ENCODE assay signal across 25 mouse cellular contexts in genomic region chr4:101472767-101473166, GRCm38 (mm10). TPM values are rescaled to one million over a fixed set of nuclear protein-coding genes. Genes with fewer than 3 reads are reported as not detected.
A peak's percentile ranks its signal among the peaks of the same experiment; 100 is the strongest.
DNase-seq lines count a peak whose midpoint lies in the region; ATAC-seq lines count a peak whose summit lies in the region.
"Had no signal": no experiment of that assay in that cellular context is flagged by ENCODE, and none has a peak within 500 bp of the region (broad histone marks: within the 10 kb centered on the region; RNA-seq: fewer than 3 reads in every experiment).

No protein-coding gene starts in this region.

- no peak overlapping the region for H3K4me2 ChIP-seq in heart, embryonic 12.5 days
- H3K4me2 ChIP-seq: embryonic facial prominence, embryonic 12.5 days; forebrain, embryonic 12.5 days; heart, embryonic 15.5 days; hindbrain, embryonic 14.5 days; intestine, embryonic 15.5 days had no signal

- H3K27me3 ChIP-seq in heart, embryonic 12.5 days (replicated peaks) = no peaks in the 10 kb centered on the region
- H3K27me3 ChIP-seq: embryonic facial prominence, embryonic 12.5 days; forebrain, embryonic 12.5 days; heart, embryonic 15.5 days; intestine, embryonic 15.5 days had no signal

- no peaks in the 10 kb centered on the region for H3K36me3 ChIP-seq in heart, embryonic 12.5 days
- H3K36me3 ChIP-seq: embryonic facial prominence, embryonic 12.5 days; forebrain, embryonic 12.5 days; G1E; heart, embryonic 15.5 days; hindbrain, embryonic 10.5 days; intestine, embryonic 15.5 days had no signal

- ATAC-seq in heart, embryonic 12.5 days (ENCODE audit: insufficient number of reproducible peaks, low FRiP score) = no peak
- ATAC-seq: activated CD4-positive, CD25-positive, alpha-beta regulatory T cell, adult 4 months; CD4-positive, CD25-positive, alpha-beta regulatory T cell, adult 4 months; forebrain, embryonic 16.5 days; intestine, embryonic 15.5 days had no signal

- DNase-seq in heart, adult 8-10 months (ENCODE audit: low spot score) = peak; percentile 34
- DNase-seq in right cerebral cortex, adult 2 months (ENCODE audit: low spot score in 2 of 2) = peak; percentile 19 to 35
- DNase-seq in right cerebral cortex, postnatal 14 days = no peak
- DNase-seq in adipocyte (ENCODE audit: low spot score) = peak; percentile 58
- peak; percentile 55 for DNase-seq in telencephalon, adult 2 months (ENCODE audit: low read depth, low spot score)
- DNase-seq in cerebellum, postnatal 4 days (ENCODE audit: low spot score in 2 of 2) = no peak
- no peak for DNase-seq in adrenal gland, postnatal 4 days (ENCODE audit: low spot score in 2 of 2)
- DNase-seq: adrenal gland, adult 2 months; adrenal gland, postnatal 25 days; B cell, adult 2 months; cerebellum, adult 11 months; cerebellum, adult 8-10 months; cerebellum, postnatal 14 days; gastrocnemius, postnatal 10 days had no signal

- H3K9ac ChIP-seq in heart, embryonic 12.5 days = no peak overlapping the region
- H3K9ac ChIP-seq: embryonic facial prominence, embryonic 12.5 days; forebrain, embryonic 12.5 days; heart, embryonic 15.5 days; hindbrain, embryonic 14.5 days; intestine, embryonic 15.5 days had no signal

- no peaks in the 10 kb centered on the region for H3K9me3 ChIP-seq in heart, embryonic 12.5 days (replicated peaks)
- H3K9me3 ChIP-seq: embryonic facial prominence, embryonic 12.5 days; forebrain, embryonic 12.5 days; G1E; heart, embryonic 15.5 days; hindbrain, embryonic 10.5 days; intestine, embryonic 15.5 days had no signal

- H3K4me1 ChIP-seq in heart, embryonic 12.5 days (replicated peaks) = no peaks in the 10 kb centered on the region
- H3K4me1 ChIP-seq: embryonic facial prominence, embryonic 12.5 days; forebrain, embryonic 12.5 days; heart, embryonic 15.5 days; hindbrain, embryonic 10.5 days; intestine, embryonic 15.5 days had no signal

- no peak overlapping the region for H3K4me3 ChIP-seq in heart, embryonic 12.5 days
- H3K4me3 ChIP-seq: embryonic facial prominence, embryonic 12.5 days; forebrain, embryonic 12.5 days; heart, embryonic 15.5 days; hindbrain, embryonic 10.5 days; intestine, embryonic 15.5 days had no signal

- H3K27ac ChIP-seq in heart, embryonic 12.5 days (ENCODE audit: poor library complexity, severe bottlenecking) = no peak overlapping the region
- H3K27ac ChIP-seq: embryonic facial prominence, embryonic 12.5 days; forebrain, embryonic 12.5 days; heart, embryonic 15.5 days; hindbrain, embryonic 10.5 days; hindbrain, embryonic 14.5 days; intestine, embryonic 15.5 days had no signal

- WGBS in heart, embryonic 12.5 days = 78% methylated on average over 3 of the region's 3 CpGs

RNA-seq across cellular contexts. Expression of gene Dnajc6, which starts 23.7 kb away (rescaled TPM):
- total RNA-seq in heart, adult 8-10 months (2022) = under 1 TPM; 0.32 to 0.87 (median 0.61) TPM
- 0.26 and 0.45 TPM in 2 replicates for polyA plus RNA-seq in heart, embryonic 12.5 days (2016; fragmentation: Nextera tagmentation; extraction: Ambion mirVana)
- 10 to 100 TPM in 1 of 2 experiments, 1 to 10 TPM in 1; 8.6 to 11.7 TPM for total RNA-seq in adrenal gland, postnatal 4 days (2021)
- polyA plus RNA-seq: G1E had no signal

RNA-seq across cellular contexts. Expression of gene Ak4, which starts 53.7 kb away (rescaled TPM):
- total RNA-seq in heart, adult 8-10 months (2022) = 10 to 100 TPM; 28.8 to 57.2 (median 40.5) TPM
- polyA plus RNA-seq in heart, embryonic 12.5 days (2016; fragmentation: Nextera tagmentation; extraction: Ambion mirVana) = 30.1 and 32.6 TPM in 2 replicates
- 10 to 100 TPM in 1 of 2 experiments, 1 to 10 TPM in 1; 7.1 to 12.2 TPM for total RNA-seq in adrenal gland, postnatal 4 days (2021)
- total RNA-seq: G1E had no signal
- polyA plus RNA-seq: G1E had no signal

Comparison
In these comparisons a context has a peak if more than half of its experiments do, and no peak if none do; other contexts are left out.
1. DNase-seq: peak in heart, adult 8-10 months (single experiment), right cerebral cortex, adult 2 months (2 of 2), adipocyte (single experiment) and telencephalon, adult 2 months (single experiment); none in right cerebral cortex, postnatal 14 days (single experiment), cerebellum, postnatal 4 days (0 of 2) and adrenal gland, postnatal 4 days (0 of 2).
2. RNA of gene Dnajc6, which starts 23.7 kb away (total RNA-seq): 8.6 to 11.7 TPM in adrenal gland, postnatal 4 days; 0.32 to 0.87 TPM in heart, adult 8-10 months; every median in the first group is over 4 times any median in the second.